Mouse (Mus musculus): Measurements from ENCODE around the gene Mxra7.
"Not testable (repeated sequence)": the region's sequence is repeated elsewhere in the genome, so short reads cannot be mapped to it uniquely, and the experiment has no call there.

Mxra7 gene

DNA sequence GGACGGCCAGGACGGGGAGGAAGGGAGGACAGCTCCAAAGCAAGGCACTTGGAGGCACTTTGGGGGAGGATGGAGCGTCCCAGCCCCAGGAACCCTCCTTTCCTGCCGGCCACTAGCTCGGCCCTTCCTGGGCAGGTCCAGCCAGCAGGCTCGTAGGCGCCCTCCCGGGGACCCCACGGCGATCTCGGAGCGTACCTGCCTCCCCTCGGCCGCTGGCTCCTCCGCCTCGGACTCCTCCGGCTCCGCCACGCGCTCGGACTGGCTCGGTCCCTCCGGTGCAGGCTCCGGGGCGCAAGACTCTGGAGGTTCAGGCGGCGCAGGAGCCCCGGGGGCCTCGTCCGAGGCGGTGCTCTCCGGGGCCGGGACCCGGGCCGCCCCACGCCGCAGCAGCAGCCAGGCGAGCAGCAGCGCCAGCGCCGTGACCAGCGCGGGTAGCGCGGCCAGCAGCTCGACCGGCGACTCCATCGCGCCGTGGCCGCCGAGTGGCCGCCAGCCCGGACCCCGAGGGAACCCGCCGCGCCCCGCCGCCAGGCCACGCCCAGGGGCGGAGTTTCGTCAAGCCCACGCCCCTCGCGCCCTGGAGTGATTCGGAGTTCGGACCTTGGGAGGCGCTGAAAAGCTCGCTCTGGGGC, at the start of gene Mxra7:
Gene Mxra7, minus strand, starts transcription at position 513 of the 632 bp plus-strand sequence.
- DNase-seq = peak; percentile 75

DNA sequence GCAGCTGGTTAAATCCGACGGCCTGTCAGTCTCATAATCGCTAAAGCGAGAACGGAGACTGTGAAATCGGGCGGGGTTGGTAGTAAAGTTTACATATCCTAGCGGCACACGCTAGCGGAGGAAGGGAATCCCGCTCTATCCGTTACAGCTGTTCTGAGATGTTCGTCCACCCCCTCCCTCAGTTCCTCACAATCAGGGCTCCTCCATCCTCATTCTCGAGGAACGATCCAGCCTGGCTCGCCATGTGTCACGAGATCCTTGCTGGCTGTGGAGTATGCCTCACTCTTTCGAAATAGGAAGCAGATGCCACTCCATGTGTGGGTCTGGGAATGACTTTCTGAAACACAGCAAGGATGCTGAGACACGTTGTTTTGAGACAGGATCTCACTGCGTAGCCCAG, 46.1 kb upstream of the Mxra7 start:
- no peak for DNase-seq

DNA sequence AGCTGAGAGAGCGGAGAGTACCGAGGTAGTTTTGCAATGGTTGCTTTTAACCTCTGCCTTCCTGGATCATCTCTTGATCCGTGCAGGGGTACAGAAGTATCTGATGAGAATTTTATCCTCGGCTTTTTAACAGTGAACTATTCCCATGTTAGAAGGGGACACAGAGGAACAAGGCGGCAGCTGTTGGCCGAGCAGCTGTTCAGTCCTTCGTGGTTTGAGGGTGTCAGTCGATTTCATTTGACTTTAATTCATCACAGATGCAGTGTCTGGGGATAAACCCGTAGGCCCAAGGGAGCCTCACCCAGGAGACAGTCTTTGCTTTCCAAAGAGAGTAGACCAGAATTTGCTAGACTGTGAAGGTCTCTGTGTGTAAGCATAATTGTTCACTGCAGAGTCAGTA, 43.7 kb upstream of the Mxra7 start:
- DNase-seq = no peak

DNA sequence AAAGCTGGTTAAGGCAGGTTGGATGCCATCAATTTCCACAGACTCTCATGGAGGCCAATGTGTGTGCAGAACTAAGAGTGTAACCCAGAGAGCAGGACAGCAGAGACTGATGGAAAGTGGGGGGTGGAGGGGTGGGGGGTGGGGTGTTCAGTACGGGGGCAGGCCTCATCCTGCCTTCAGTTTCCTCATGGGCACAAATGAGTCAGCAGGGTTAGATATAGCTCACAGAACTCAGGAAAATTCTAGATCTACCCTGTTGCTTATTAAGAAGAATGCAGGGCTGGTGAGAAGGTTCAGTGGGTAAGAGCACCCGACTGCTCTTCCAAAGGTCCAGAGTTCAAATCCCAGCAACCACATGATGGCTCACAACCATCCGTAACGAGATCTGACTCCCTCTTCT, 41.8 kb upstream of the Mxra7 start:
- no peak for DNase-seq

DNA sequence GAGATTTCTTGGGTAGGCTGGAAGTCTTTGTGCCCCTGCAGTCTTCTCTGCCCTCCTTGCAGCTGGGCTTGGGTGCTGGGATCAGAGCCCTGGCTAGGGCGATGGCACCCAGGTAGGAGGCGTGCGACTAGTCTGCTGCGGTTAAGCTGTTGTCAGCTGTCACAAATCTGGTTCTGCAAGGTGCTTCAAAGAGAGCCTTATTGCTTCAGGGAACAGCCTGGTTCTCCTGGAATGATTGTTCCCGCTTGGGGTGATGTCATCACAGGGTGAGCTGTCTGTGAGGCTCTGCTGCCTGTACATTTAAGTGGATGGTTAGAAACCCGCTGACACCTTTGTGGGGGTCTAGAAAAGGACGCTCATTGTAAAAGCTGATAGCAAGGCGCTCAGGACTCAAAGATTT, 41.4 kb upstream of the Mxra7 start:
- DNase-seq = no peak

DNA sequence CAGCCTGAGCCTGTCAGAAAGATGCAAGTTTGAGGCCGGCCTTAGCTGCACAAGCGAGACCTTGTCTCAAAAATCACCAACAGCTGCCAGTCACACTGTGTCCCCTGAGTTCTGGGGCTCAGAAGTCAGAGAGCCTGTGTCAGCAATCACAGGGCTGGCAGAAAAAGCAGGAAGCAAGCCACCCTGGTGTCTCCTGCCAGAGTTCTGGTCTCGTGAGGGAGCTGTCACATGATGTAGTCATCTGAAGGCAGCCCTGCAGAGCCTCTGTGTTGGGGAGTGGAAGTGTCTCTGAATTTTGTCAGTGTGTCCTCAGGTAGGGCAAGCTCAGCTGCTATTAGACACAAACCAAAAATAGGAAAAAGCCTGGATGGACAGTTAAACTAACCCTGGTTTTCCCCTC, 40.3 kb upstream of the Mxra7 start:
- no peak for DNase-seq

DNA sequence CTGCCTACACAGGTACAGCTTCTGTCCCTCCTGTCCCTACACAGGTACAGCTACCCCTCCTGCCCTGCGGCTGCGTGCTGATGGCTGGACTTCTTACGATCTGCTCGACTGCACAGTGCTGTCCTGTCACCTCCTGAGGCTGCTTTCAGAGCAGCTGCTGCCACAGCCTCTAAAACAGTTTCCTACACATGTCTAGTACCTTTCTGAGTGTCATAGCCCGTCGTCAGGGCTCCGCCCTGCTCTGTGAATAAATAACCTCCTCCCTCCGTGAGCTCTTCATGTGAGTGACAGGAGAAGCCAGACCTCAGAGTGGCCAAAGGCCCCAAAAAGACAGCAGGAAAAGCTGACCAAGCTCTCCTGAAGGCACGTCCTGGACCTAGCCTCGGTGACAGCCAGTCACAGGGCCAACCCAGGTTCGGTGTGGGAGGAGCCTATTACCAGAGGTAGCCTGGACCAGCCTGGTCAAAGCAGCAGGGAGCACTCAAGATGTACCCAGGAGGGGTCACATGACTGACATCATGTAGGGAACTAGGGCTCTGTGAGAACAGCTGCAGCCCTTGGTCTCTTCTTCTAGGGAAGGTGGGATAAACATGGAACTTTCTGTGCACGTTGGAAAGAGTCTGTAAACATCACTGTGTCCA, 38.2 kb upstream of the Mxra7 start:
- no peak for DNase-seq

DNA sequence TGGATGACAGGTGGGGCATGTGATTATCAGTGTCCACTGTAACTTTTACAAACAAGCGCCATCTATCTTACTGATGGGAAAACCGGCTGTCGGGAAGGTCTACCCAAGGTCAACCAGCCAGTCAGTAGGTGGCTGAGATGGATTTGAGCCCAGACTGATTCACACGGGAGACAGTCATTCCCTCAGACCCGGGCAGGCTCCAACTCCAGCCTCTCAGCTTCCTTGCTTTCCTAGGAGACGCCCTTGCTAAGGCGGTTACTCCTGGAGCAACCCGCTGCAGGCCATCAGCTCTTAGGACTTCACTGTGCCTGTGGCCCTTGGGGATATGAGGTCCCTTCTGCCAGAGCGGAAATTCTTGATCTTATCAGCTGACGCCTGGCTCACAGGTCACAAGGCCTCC, 36.6 kb upstream of the Mxra7 start:
- DNase-seq = no peak

DNA sequence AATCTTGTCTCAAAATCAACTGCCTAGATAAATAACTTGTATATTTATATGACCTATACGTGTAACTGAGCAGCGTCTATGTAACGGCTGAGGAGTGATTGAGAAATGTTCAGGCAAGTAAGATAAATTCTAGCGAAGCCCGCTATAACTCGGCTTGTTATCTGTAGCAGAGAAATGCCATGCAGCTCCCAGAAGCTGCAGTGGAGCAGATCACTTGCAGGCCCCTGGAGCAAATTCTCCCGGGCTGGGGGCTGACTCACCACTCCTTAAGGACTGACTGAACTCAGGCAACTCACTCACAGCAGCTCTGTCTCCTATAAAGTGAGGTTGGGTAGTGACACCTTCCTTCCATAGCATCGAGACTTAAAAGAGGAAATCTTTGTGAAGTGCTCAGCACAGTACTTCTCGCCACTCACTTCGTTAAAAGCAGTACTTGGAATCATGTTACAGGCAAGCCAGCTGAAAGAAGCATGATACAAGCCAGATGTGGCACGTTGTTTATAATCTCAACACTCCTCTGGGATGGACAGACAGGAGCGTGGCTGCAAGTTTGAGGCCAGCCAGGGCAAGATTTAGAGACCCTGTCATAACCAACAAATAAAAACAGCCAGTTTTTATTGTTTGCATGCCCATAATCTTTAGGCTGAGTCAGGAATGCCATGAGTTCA, 29.5 kb upstream of the Mxra7 start:
- DNase-seq = no peak

DNA sequence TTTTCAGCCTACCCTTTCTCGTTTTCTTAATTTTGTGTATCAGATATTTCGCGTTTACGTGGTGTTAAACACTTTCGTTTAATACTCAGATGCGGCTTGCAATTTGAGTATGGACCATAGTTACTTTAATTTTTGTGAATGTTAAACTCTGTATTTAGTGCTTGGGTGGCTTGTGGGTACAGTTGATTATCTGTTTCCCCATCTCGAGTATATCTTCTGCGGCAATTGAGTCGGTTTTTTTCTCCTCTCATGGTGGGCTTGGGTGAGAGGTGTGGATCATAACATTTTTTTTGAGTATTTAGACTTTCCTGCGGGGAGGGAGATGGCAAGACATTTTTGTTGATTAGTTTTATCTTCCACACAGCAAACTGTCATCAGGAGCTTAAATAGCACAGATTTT, 26.4 kb upstream of the Mxra7 start:
- DNase-seq = no peak

DNA sequence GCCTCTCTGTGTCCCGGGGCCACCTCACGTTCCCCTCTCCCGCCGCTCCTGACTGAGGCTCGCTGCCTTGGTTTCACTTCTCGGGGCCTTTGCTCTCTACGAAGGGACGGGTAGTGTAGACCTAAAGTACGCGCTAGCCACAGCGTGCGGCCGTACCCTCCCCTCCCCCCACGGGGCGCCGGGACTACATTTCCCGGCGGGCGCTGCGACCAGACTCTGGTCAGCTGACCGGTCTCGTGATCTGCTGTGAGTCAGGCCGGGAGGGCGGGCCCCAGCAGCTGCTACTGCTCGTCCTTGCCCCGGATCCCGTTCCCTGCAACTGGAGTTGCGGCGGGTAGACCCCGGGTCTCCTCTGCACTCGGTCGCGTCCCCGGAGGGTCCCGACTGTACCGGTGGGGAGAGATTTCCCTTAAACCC, 25.7 kb upstream of the Mxra7 start:
- DNase-seq = peak; percentile 98

DNA sequence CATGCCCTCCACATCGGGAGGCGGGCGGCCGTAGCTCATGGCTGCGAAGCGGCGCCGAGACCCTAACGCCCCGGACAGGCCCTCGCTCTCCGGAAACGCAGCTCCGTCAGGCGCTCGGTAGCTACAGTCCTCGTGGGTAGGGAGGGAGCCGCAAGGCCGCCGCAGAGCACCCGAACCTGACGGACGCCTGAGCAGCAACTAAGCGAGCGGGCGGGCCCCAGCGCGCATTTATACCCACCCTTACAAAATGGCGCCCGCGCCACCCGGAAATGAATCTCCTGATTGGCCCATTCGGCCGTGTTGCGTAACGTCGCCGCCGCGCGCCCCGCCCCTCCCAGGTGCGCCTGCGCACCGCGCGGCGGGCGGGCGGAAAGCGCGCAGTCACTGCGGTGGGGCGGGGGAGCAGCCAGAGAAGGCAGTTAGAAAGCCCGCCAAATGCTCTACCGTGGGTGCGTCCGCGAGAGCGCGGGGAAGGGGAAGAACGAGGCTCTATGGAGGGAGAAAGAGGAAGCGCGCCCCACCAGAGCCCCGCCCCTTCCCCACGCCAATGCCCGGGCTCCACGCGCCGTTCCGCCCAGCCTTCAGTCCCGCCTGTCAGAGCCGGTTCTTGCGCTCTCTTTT, 25.2 kb upstream of the Mxra7 start, which contains the start of gene Srsf2:
Gene Srsf2, minus strand, starts transcription at position 204 of the 621 bp plus-strand sequence.
- peak; percentile 96 for DNase-seq

DNA sequence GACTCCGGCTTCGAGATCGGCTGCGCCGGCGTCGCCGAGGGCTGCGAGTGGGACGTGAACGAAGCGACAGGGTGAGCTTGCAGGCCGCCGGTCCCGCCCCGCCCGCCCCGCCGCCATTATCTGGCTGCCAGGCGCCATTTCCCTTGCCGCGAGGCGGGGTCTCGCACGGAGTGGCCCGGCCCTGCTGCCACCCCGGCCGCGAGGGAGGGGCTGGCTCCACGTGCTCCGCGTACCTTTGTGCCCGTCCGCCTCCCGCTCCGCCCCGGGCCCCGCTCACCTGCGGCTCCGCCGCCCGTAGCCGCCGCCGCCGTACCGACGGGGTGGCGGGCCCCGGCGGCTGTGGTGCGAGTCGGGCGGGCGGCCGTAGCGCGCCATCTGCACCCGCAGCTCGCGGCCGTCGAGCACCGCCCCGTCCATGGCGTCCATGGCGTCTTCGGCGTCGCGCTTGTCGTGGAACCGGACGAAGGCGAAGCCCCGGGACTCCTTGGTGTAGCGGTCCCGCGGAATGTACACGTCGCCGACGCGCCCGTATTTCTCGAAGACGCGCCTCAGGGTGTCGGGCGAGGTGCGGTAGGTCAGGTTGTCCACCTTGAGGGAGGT, 24.5 kb upstream of the Mxra7 start, which contains the start of gene Mfsd11:
Gene Mfsd11, plus strand, starts transcription at position 150 of the 600 bp plus-strand sequence.
- DNase-seq = peak; percentile 72

DNA sequence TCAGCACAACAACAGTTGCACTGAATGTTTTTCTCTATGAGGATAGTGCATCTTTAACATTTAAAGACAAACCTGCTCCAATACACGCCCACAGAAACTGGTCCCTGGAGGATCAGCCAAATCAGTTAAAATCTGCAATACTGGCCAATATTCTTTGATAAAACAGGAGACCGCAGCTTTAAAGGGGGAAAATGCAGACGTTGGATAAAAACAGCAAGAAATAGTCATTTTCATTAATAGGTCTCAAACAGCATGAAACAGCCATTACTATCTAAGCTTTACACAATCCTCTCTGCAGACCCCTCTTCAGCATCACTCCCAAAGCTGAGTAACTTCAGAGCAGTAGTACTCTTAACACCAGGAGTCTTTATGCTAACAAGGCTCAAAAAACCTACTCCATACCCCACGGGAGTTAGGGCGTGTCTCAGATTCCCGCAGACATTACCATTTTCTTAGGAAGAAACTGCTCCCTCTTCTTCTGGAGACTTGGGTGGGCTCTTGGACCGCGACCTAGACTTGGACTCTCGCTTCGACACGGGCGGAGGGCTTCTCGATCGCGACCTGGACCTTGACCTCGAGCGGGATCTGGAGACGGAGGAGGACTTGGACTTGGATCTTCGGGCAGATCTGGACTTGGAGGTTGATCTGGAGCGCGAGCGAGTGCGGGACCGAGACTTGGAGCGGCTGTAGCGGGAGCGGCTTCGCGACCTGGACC, 23.9 kb upstream of the Mxra7 start:
- DNase-seq = peak; percentile 63

DNA sequence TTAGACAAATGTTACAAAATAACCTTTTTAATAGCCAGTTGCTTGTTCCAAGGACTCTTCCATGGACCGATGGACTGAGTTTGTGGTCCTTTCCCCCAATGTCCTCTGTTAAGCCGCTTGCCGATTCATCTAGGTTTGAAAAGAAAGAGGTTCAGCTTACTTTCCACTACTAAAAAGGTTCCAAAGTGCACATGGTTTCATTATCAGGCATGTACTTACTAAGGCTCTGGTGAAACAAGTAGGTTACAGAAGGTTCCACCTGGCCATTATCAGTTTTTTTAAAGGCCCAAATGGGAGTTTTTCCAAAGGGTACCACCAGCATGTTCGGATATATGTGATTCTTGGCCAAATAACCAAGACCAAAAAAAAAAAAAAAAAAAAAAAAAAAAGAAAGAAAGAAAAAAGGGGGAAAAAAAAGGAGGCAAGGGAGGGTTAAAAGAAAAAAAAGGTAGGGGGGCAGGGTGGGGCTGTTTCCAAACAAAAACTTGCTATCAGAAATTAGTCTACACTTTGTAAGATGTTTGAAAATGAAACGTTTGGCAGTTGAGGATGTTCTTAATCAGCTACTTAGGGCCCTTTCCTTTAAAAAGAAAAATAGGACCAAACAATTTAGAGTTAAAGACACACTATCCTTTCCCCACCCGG, 23.1 kb upstream of the Mxra7 start:
- peak; percentile 45 for DNase-seq

DNA sequence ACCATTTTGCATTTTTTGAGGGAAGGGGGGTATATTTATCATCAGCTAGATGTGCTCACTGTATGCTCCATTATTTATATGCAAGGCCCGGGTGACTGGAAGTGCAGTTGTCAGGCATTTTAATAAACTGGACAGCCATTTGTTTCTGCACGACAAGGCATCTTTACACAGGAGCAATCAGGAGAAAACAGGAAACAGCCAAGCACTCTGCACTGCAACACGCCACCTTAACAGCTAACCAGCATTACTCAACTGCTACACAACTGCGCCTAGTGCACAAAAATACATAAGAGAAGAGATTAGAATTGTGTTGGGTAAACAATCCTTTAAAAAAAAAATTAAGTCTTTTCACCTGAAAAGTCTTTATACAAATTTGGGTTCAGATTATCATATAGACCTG, 22.2 kb upstream of the Mxra7 start:
- DNase-seq = no peak

DNA sequence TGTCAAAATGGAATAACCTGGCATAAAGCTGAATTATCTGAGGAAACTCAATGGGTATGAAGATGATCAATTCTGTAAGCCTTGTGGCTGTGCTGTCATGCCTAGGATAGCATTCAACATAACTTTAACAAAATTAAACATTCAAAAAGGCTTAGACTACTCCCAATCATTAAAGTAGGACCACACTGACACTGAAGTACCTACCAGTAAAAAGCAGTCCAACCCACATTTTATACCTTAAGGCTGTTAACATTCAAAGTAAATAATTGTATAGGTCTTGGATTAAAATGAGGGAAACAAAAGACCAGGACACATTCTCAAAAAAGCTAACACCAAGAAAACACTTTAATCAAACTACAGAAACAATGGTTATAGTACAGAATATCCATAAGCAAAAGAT, 21.7 kb upstream of the Mxra7 start:
- no peak for DNase-seq

DNA sequence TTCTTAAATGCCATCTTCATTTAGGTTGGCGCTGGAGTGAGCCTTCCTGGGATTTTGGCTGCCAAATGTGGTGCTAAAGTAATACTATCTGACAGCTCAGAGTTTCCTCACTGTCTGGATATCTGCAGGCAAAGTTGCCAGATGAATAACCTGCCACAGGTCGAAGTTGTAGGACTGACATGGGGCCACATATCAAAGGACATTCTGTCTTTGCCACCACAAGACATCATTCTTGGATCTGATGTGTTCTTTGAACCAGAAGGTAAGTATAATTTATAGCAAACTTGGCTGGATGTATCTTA, 21.0 kb upstream of the Mxra7 start:
- DNase-seq = not testable (repeated sequence)

DNA sequence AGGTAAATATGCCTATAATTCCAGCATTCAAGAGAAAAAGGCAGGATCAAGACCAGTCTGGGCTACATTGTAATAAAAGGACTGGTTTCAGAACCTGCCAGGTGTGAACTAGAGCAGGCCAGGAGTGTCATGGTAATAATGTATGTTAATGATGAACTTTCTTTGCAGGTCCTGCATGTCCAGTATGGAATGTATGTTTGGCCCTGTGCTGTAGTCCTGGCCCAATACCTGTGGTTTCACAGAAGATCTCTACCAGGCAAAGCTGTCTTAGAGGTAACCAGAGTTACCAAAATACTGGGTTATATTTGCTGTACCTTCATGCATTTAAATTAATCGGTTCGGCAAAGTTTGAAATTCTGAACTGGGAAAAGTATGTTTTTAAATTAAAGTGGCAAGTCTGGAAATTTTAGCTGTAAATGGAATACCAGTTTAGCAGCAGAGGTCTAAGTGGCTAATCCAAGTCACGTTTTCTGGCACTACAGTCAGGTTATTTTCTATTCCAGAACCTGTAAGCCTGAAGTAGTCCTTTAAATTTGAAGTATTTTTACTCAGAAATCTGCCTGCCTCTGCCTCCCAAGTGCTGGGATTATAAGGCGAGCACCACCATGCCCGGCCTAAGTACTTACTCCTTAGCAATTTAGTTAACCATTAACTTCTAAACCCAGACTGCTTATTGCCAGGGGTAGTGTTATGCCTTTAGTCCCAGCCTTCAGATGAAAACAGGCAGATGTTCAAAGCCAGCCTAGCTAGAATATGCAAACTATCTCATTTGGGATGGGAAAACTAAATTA, 20.4 kb upstream of the Mxra7 start:
- DNase-seq = no peak

DNA sequence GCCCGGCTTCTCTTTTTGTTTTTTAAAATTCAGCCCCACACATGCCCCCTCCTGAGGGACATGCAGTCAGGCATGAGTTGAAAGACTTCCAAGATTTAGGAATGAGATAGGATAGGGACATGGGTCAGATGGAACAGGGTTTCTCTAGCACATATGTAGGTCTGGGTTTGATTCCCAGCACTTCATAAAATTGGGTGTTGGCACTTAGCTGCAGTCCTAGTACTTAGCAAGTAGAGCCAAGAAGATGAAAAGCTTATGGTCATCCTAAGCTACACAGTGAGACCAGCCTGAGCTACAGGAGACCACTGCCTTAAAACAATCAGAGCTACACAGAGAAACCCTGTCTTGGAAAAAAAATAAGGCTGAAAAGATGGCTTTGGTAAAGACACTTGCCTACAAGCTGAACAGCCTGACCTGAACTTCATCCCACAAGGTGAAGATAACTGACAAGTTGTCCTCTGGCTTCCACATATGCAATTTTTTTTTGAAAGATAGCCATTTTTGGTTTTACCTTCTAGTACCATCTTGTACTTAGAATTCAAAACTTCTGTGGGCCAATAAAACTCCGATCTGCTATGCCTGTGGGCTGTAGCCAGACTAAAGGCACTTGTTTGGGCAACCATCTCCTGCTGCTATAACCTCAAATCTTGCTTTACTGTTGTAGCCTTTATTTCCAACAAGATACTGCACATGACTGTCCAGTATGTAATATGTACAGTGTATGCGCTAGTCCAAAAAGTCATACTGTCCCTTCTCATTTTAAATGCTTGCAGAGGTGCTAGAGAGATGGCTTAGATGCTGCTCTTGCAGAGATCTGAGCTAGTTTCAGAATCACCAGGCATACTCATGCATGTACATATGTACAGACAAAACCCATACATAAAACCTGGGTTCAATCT, 19.6 kb upstream of the Mxra7 start:
- no peak for DNase-seq

All from cerebellum, adult 9-10 months (tissue).